Mouse (Mus musculus): ENCODE measurements around the gene G6pc3. TPM values are rescaled to one million over a fixed set of nuclear protein-coding genes. Genes with fewer than 3 reads are reported as not detected.

The G6pc3 gene
- polyA plus RNA-seq, 1 experiment from 2014 or later: 17.7 TPM

GRCm38 (mm10) chr11:102230006-102230741, 40.8 kb downstream of the G6pc3 start, which contains the start of gene Hdac5:
Gene Hdac5, minus strand, starts transcription at chr11:102230166.
- Histone ChIP-seq H3K79me2 (ENCODE audit: inconsistent target) (peaks cover 45% of the 10 kb centered on the region), H3K27ac (peak within 1 kb of the TSS; percentile 89), H3K4me3 (ENCODE audit: inconsistent target) (peak within 1 kb of the TSS; percentile 89), H3K36me3 (ENCODE audit: inconsistent target) (no peaks in the 10 kb centered on the region; the same call in 1 of the 2 replicates)
- 1% methylated on average over 46 of the region's 49 CpGs for WGBS (ENCODE audit: missing documents)

- WGBS (ENCODE audit: missing documents): 82% methylated on average over 2 of the region's 2 CpGs
- Histone ChIP-seq H3K27ac (no peak overlapping the region), H3K79me2 (ENCODE audit: inconsistent target) (no peaks in the 10 kb centered on the region), H3K36me3 (ENCODE audit: inconsistent target) (no peaks in the 10 kb centered on the region), H3K4me3 (ENCODE audit: inconsistent target) (no peak overlapping the region)
These were observed 46.6 kb downstream of the G6pc3 start for GRCm38 (mm10) chr11:102236022-102236421.

GRCm38 (mm10) chr11:102240636-102241035, 51.2 kb downstream of the G6pc3 start:
- no peak overlapping the region for H3K4me3 ChIP-seq (ENCODE audit: inconsistent target)
- no peak overlapping the region for H3K27ac ChIP-seq
- WGBS (ENCODE audit: missing documents): 95% methylated on average over 6 of the region's 6 CpGs
- H3K36me3 ChIP-seq (ENCODE audit: inconsistent target): no peaks in the 10 kb centered on the region
- H3K79me2 ChIP-seq (ENCODE audit: inconsistent target): no peaks in the 10 kb centered on the region

- no peak overlapping the region for H3K4me3 ChIP-seq (ENCODE audit: inconsistent target)
These were observed 51.8 kb downstream of the G6pc3 start for GRCm38 (mm10) chr11:102241246-102241645.

GRCm38 (mm10) chr11:102241874-102242273, 52.5 kb downstream of the G6pc3 start:
- whole genome bisulfite sequencing (ENCODE audit: missing documents): 75% methylated on average over 5 of the region's 5 CpGs
- H3K27ac ChIP-seq: no peak overlapping the region

More at GRCm38 (mm10) chr11:102241246-102241645, 51.8 kb downstream of the G6pc3 start:
- Histone ChIP-seq H3K79me2 (ENCODE audit: inconsistent target) (no peaks in the 10 kb centered on the region), H3K36me3 (ENCODE audit: inconsistent target) (no peaks in the 10 kb centered on the region), H3K27ac (no peak overlapping the region)
- 94% methylated on average over 5 of the region's 5 CpGs for WGBS (ENCODE audit: missing documents)

More at GRCm38 (mm10) chr11:102241874-102242273, 52.5 kb downstream of the G6pc3 start:
- Histone ChIP-seq H3K4me3 (ENCODE audit: inconsistent target) (no peak overlapping the region), H3K79me2 (ENCODE audit: inconsistent target) (no peaks in the 10 kb centered on the region), H3K36me3 (ENCODE audit: inconsistent target) (no peaks in the 10 kb centered on the region)

Other genes starting within 250 kb of the G6pc3 start
- gene Sost, start 222.6 kb upstream of the G6pc3 start, polyA plus RNA-seq (2018): not detected in 3 replicates
- not detected in 3 replicates for gene Cfap97d1, start 205.3 kb upstream of the G6pc3 start, polyA plus RNA-seq (2018)
- gene Dusp3, start 202.6 kb upstream of the G6pc3 start, polyA plus RNA-seq (2018): 119 to 143 TPM (median 138 TPM) in 3 replicates
- gene Mpp3, start 161.2 kb upstream of the G6pc3 start, polyA plus RNA-seq (2018): not detected in 3 replicates
- 0.19 to 0.50 TPM (median 0.22 TPM) in 3 replicates for gene Cd300lg, start 148.1 kb upstream of the G6pc3 start, polyA plus RNA-seq (2018)
- gene Mpp2, start 101.1 kb upstream of the G6pc3 start, polyA plus RNA-seq (2018): not detected in 3 replicates
- not detected in 3 replicates for gene Ppy, start 88.3 kb upstream of the G6pc3 start, polyA plus RNA-seq (2018)
- gene Pyy, start 81.8 kb upstream of the G6pc3 start, polyA plus RNA-seq (2018): not detected in 3 replicates
- not detected in 3 replicates for gene Nags, start 44.1 kb upstream of the G6pc3 start, polyA plus RNA-seq (2018)
- gene Tmem101, start 33.2 kb upstream of the G6pc3 start, polyA plus RNA-seq (2018): 4.6 to 11.0 TPM (median 10.6 TPM) in 3 replicates
- gene Lsm12, start 4.3 kb upstream of the G6pc3 start, polyA plus RNA-seq (2018): 28.1 to 59.1 TPM (median 48.0 TPM) in 3 replicates
- 31.9 to 58.0 TPM (median 47.9 TPM) in 3 replicates for gene Hdac5, start 40.5 kb downstream of the G6pc3 start, polyA plus RNA-seq (2018)
- 0.22 to 4.2 TPM (median 1.5 TPM) in 3 replicates for gene BC030867, start 59.3 kb downstream of the G6pc3 start, polyA plus RNA-seq (2018)
- not detected in 3 replicates for gene Asb16, start 79.1 kb downstream of the G6pc3 start, polyA plus RNA-seq (2018)
- gene Tmub2, start 95.3 kb downstream of the G6pc3 start, polyA plus RNA-seq (2018): 30.1 to 47.5 TPM (median 30.9 TPM) in 3 replicates
- gene Atxn7l3, start 107.0 kb downstream of the G6pc3 start, polyA plus RNA-seq (2018): 14.9 to 36.0 TPM (median 29.4 TPM) in 3 replicates
- gene Ubtf, start 130.1 kb downstream of the G6pc3 start, polyA plus RNA-seq (2018): 44.6 to 66.0 TPM (median 62.1 TPM) in 3 replicates
- gene Slc4a1, start 176.6 kb downstream of the G6pc3 start, polyA plus RNA-seq (2018): not detected in 3 replicates
- 0.12 to 1.0 TPM (median 0.30 TPM) in 3 replicates for gene Rundc3a, start 203.8 kb downstream of the G6pc3 start, polyA plus RNA-seq (2018)
- 110 to 131 TPM (median 120 TPM) in 3 replicates for gene Slc25a39, start 218.3 kb downstream of the G6pc3 start, polyA plus RNA-seq (2018)
- 2,366 to 2,992 TPM (median 2,461 TPM) in 3 replicates for gene Grn, start 240.7 kb downstream of the G6pc3 start, polyA plus RNA-seq (2018)